Mouse (Mus musculus): ENCODE measurements at regions not wholly inside any gene's neighbourhood (a gene's known extent, or its start where the extent isn't known, plus 50 kb on each side); places are given as distances from the start of the nearest gene placed in this dataset.
"Not testable (repeated sequence)": the region's sequence is repeated elsewhere in the genome, so short reads cannot be mapped to it uniquely, and the experiment has no call there.

DNA sequence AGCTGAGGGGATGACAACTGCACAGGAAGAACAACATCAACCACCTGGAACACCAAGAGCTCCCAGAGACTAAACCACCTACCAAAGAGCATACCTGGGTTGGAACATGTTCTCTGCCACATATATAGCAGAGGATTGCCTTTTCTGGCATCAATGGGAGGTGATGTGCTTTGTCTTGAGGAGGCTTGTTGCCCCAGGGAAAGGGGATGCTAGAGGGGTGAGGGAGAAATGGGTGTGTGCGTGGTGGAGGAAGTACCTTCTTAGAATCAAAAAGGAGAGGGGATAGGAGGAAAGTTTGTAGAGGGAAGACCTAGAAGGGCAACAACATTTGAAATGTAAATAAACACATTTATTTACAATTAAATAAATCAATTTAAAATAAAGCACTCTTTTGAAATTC lies 358.5 kb upstream of the Pfkp start:
- H3K9ac ChIP-seq (ENCODE audit: low read depth, low read length): no peak overlapping the region
- ATAC-seq: no peak
- H3K4me3 ChIP-seq (ENCODE audit: low read length): no peak overlapping the region
- no peaks in the 10 kb centered on the region for H3K27me3 ChIP-seq (replicated peaks; ENCODE audit: control insufficient read depth, insufficient read depth, low read length)
- H3K9me3 ChIP-seq (ENCODE audit: control insufficient read depth, low read length): no peaks in the 10 kb centered on the region
- no peaks in the 10 kb centered on the region for H3K36me3 ChIP-seq (ENCODE audit: control insufficient read depth, insufficient read depth, low read length)
- no peak overlapping the region for H3K4me2 ChIP-seq (ENCODE audit: low read depth, low read length)
- H3K27ac ChIP-seq (ENCODE audit: low read length): no peak overlapping the region
- no peaks in the 10 kb centered on the region for H3K4me1 ChIP-seq (ENCODE audit: control insufficient read depth, insufficient read depth, low read length)
- WGBS: 77% methylated on average over 1 of the region's 1 CpGs

DNA sequence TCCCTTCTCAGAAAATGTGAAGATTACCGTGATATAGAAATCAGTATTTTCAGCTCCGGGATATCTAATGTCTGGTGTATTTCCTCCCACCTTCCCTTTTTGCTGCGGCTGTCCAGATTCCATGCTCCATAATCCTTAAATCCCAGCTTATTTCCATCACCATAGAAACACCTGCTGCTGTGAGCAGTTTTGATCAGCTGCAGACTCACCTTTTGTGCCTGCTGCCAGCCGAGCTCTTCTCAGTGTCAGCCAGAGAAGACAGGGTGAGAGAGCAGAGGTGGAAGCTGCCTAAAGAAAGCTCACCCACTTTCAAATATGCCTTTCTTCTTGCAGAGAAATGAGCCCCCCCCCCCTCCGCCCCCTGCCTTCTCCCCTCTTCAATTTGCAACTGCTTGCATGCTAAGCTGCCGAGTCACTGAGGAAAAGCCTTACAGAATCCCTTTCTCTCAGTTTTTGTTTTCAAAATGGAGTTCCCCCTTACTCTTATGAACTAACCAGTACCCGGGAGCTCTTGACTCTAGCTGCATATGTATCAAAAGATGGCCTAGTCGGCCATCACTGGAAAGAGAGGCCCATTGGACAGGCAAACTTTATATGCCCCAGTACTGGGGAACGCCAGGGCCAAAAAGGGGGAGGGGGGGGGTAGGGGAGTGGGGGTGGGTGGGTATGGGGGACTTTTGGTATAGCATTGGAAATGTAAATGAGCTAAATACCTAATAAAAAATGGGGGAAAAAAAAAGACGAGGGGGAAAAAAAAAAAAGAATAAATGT lies 350.1 kb upstream of the Pfkp start:
- H3K4me2 ChIP-seq (ENCODE audit: low read depth, low read length); H3K27me3 ChIP-seq (replicated peaks; ENCODE audit: control insufficient read depth, insufficient read depth, low read length); ATAC-seq; H3K27ac ChIP-seq (ENCODE audit: low read length); H3K4me1 ChIP-seq (ENCODE audit: control insufficient read depth, insufficient read depth, low read length); H3K4me3 ChIP-seq (ENCODE audit: low read length); H3K9ac ChIP-seq (ENCODE audit: low read depth, low read length); H3K9me3 ChIP-seq (ENCODE audit: control insufficient read depth, low read length); H3K36me3 ChIP-seq (ENCODE audit: control insufficient read depth, insufficient read depth, low read length): not testable (repeated sequence)
- WGBS: 48% methylated on average over 10 of the region's 10 CpGs

- Histone ChIP-seq H3K9me3 (ENCODE audit: control insufficient read depth, low read length) (no peaks in the 10 kb centered on the region), H3K4me1 (ENCODE audit: control insufficient read depth, insufficient read depth, low read length) (no peaks in the 10 kb centered on the region), H3K9ac (ENCODE audit: low read depth, low read length) (no peak overlapping the region), H3K4me2 (ENCODE audit: low read depth, low read length) (no peak overlapping the region), H3K4me3 (ENCODE audit: low read length) (no peak overlapping the region), H3K27me3 (replicated peaks; ENCODE audit: control insufficient read depth, insufficient read depth, low read length) (no peaks in the 10 kb centered on the region), H3K36me3 (ENCODE audit: control insufficient read depth, insufficient read depth, low read length) (no peaks in the 10 kb centered on the region), H3K27ac (ENCODE audit: low read length) (no peak overlapping the region)
- no peak for ATAC-seq
- WGBS: 88% methylated on average over 9 of the region's 9 CpGs
Observed at GRCm38 (mm10) chr13:6998094-6998493, 349.5 kb upstream of the Pfkp start.

DNA sequence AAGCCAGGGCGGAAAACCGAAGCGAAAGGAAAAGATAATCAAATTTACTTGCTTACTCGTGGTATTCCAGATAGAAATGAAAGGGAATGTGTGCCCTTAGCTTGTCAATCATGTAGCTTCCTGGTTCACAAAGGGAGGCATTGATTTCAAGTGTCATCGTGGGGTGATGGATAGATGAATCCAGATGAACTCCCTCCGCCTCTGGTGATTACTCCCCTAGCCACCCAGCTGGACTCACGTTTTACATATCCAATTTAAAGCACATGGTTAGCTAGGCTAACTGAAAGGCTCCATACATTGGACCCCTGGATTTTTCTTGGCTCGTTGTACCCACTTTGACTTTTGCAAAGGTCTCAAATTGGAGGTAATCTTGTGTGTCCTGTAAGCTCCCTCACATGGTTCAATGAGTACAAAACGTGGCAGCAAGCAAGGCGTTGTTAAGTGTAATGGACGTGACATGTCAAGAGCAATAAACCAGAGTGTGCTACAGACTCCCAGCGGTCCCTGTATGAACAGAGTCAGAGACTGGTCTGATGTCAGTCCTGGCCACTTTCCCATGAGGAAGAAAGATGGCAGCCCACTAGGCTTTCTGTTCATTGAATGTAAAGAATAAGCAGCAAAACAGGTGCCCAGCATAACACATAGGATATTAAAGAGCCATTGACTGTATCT lies 343.9 kb upstream of the Pfkp start:
- ATAC-seq: no peak
- Histone ChIP-seq H3K4me3 (ENCODE audit: low read length) (no peak overlapping the region), H3K9ac (ENCODE audit: low read depth, low read length) (no peak overlapping the region), H3K4me1 (ENCODE audit: control insufficient read depth, insufficient read depth, low read length) (no peaks in the 10 kb centered on the region), H3K27me3 (replicated peaks; ENCODE audit: control insufficient read depth, insufficient read depth, low read length) (no peaks in the 10 kb centered on the region), H3K27ac (ENCODE audit: low read length) (no peak overlapping the region), H3K9me3 (ENCODE audit: control insufficient read depth, low read length) (no peaks in the 10 kb centered on the region), H3K4me2 (ENCODE audit: low read depth, low read length) (no peak overlapping the region), H3K36me3 (ENCODE audit: control insufficient read depth, insufficient read depth, low read length) (no peaks in the 10 kb centered on the region)
- 69% methylated on average over 12 of the region's 12 CpGs for WGBS

DNA sequence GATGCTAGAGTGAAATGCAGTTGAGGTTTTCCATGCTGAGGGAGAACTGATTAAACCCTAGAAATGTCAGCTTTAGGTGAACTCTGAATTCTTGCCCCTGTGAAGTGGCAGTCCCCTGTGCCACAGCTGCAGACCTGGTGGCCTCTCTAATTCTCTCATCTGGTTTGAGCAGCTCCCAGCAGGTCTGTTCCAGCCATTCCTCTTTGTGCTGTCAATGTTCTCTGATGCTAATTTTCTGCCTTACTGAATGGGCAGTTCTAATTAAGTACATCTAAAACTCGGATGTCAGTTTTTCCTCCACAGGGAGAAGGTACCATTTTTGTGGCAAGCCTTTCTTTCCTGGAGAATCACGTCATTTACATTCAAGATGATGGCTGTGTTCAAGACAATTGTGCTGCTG lies 343.1 kb upstream of the Pfkp start:
- H3K27ac ChIP-seq (ENCODE audit: low read length): no peak overlapping the region
- H3K4me1 ChIP-seq (ENCODE audit: control insufficient read depth, insufficient read depth, low read length): no peaks in the 10 kb centered on the region
- no peaks in the 10 kb centered on the region for H3K27me3 ChIP-seq (replicated peaks; ENCODE audit: control insufficient read depth, insufficient read depth, low read length)
- whole genome bisulfite sequencing: 66% methylated on average over 2 of the region's 2 CpGs
- H3K4me3 ChIP-seq (ENCODE audit: low read length): no peak overlapping the region
- no peak overlapping the region for H3K4me2 ChIP-seq (ENCODE audit: low read depth, low read length)
- no peaks in the 10 kb centered on the region for H3K36me3 ChIP-seq (ENCODE audit: control insufficient read depth, insufficient read depth, low read length)
- ATAC-seq: no peak
- no peaks in the 10 kb centered on the region for H3K9me3 ChIP-seq (ENCODE audit: control insufficient read depth, low read length)
- no peak overlapping the region for H3K9ac ChIP-seq (ENCODE audit: low read depth, low read length)

DNA sequence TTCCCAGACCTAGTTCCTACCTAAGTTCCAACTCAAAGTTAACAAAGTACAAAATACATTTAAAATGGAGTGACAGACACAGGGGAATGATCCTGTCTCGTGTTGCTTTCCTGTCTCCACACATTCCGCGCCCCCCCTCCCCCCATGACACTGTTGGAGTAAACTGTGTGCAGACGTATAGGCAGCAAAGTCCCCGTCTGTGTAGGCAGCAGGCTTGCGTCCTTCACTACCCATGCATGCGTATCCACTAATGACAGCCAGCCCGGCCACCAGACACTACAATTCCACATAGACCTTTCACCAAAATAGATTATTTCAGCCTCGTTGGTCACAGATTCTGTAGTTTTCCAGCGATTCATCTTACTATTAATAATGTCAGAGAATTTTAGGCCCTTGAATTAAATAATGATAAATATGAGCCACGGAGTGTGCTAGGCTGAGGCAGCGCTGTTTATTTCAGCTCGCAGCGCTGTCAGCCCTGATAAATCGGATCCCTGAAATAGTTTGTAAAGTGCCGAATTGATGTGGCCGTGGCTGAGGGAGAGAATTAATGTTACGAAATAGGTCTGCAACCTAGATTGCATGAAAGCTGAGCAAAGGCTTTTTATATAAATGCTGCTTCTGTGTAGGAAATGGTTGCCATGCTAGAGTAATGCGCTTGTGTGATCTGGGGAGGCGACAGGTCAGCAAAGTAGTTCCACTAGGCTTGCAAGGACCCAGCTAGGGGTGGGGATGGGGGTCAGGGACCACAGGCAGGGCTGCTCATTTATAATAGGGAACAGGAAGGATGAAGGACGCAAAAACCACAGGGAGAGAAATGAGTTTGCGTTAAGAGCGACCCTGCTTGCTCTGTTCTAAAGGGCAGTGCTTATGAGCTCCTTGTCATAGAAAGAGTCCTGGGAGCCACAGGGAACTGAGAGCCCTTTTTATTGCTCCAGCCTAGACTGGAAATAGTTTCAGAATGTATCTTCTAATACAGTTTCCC lies 336.7 kb upstream of the Pfkp start:
- Histone ChIP-seq H3K4me2 (ENCODE audit: low read depth, low read length) (no peak overlapping the region), H3K27me3 (replicated peaks; ENCODE audit: control insufficient read depth, insufficient read depth, low read length) (no peaks in the 10 kb centered on the region), H3K9me3 (ENCODE audit: control insufficient read depth, low read length) (no peaks in the 10 kb centered on the region), H3K36me3 (ENCODE audit: control insufficient read depth, insufficient read depth, low read length) (no peaks in the 10 kb centered on the region), H3K4me3 (ENCODE audit: low read length) (no peak overlapping the region), H3K4me1 (ENCODE audit: control insufficient read depth, insufficient read depth, low read length) (no peaks in the 10 kb centered on the region), H3K9ac (ENCODE audit: low read depth, low read length) (no peak overlapping the region), H3K27ac (ENCODE audit: low read length) (no peak overlapping the region)
- ATAC-seq: no peak
- WGBS: 62% methylated on average over 23 of the region's 23 CpGs

DNA sequence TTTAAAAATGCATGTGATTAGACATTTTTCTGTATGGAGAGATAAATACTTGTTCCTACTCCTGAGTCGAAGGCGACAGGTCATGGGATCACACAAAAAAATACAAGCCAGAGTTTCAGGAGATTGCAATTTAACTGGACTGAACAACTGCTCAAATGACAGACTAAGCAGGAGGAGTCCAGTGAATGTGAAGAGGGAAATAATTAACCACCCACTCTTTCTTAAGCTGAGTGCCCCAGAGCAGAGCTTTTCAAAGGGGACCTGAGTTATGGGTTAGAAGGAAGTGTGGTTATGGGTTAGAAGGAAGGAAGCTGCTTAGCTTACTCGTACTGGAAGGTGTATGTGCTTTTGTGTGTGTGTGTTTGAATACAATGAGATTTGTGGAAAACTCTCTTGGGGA lies 307.1 kb upstream of the Pfkp start:
- Histone ChIP-seq H3K9me3 (ENCODE audit: control insufficient read depth, low read length) (no peaks in the 10 kb centered on the region), H3K4me3 (ENCODE audit: low read length) (no peak overlapping the region), H3K36me3 (ENCODE audit: control insufficient read depth, insufficient read depth, low read length) (no peaks in the 10 kb centered on the region), H3K4me1 (ENCODE audit: control insufficient read depth, insufficient read depth, low read length) (no peaks in the 10 kb centered on the region), H3K9ac (ENCODE audit: low read depth, low read length) (no peak overlapping the region), H3K27ac (ENCODE audit: low read length) (no peak overlapping the region), H3K27me3 (replicated peaks; ENCODE audit: control insufficient read depth, insufficient read depth, low read length) (no peaks in the 10 kb centered on the region), H3K4me2 (ENCODE audit: low read depth, low read length) (no peak overlapping the region)
- no peak for ATAC-seq
- WGBS: 70% methylated on average over 3 of the region's 3 CpGs

DNA sequence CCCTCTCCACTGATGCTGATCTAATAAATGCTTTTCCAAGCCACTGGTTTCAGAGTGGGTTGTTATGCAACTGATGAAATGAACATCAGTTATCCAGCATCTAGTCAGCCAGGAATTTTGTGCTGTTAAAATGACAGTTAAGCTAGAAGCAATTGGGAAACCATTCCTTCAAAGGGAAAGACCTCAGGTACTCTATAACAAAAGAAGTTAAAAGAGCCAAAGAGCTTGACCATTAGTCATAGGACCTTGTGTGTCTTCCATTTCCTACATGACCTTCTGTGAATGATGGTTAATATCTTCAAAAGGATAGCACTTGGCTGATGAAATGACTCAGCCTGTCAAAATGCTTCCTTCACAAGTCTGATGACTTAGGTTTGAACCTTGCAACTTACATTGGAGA lies 275.6 kb upstream of the Pfkp start:
- Histone ChIP-seq H3K9me3 (ENCODE audit: control insufficient read depth, low read length) (no peaks in the 10 kb centered on the region), H3K4me1 (ENCODE audit: control insufficient read depth, insufficient read depth, low read length) (no peaks in the 10 kb centered on the region), H3K27ac (ENCODE audit: low read length) (no peak overlapping the region), H3K9ac (ENCODE audit: low read depth, low read length) (no peak overlapping the region), H3K4me2 (ENCODE audit: low read depth, low read length) (no peak overlapping the region), H3K4me3 (ENCODE audit: low read length) (no peak overlapping the region), H3K36me3 (ENCODE audit: control insufficient read depth, insufficient read depth, low read length) (no peaks in the 10 kb centered on the region), H3K27me3 (replicated peaks; ENCODE audit: control insufficient read depth, insufficient read depth, low read length) (no peaks in the 10 kb centered on the region)
- no peak for ATAC-seq

- Histone ChIP-seq H3K4me1 (ENCODE audit: control insufficient read depth, insufficient read depth, low read length) (no peaks in the 10 kb centered on the region), H3K9me3 (ENCODE audit: control insufficient read depth, low read length) (no peaks in the 10 kb centered on the region), H3K27me3 (replicated peaks; ENCODE audit: control insufficient read depth, insufficient read depth, low read length) (no peaks in the 10 kb centered on the region), H3K4me3 (ENCODE audit: low read length) (no peak overlapping the region), H3K4me2 (ENCODE audit: low read depth, low read length) (no peak overlapping the region), H3K27ac (ENCODE audit: low read length) (no peak overlapping the region), H3K36me3 (ENCODE audit: control insufficient read depth, insufficient read depth, low read length) (no peaks in the 10 kb centered on the region), H3K9ac (ENCODE audit: low read depth, low read length) (no peak overlapping the region)
- 57% methylated on average over 2 of the region's 2 CpGs for WGBS
- no peak for ATAC-seq
Observed at GRCm38 (mm10) chr13:6922357-6922721, 273.8 kb upstream of the Pfkp start.
